Mouse (Mus musculus): Measurements from ENCODE around the gene Arid1a. TPM values are rescaled to one million over a fixed set of nuclear protein-coding genes. Genes with fewer than 3 reads are reported as not detected.

Gene Arid1a
- total and polyA plus RNA-seq, 3 experiments = 22.2 to 224 (median 205) TPM

DNA sequence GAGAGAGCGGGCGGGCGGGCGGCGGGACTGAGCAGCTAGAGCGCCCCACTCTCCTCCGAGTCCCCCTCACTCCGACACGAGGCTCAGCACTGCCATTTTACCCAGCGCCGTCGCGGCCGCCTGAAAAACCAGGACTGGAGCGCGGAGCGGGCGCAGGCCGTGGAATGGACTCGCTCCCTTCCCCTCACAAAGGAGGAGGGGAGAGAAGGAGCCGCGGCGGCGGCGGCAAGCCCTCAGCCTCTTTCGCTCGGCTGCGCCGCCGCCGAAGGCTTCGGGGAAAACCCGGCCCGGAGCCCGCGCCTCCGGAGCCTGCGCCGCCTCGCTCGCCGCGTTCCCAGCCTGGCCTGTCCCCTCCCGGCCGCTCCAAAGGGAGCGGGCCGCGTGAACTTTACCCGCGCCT lies 2.3 kb downstream of the Arid1a start:
- no peaks in the 10 kb centered on the region for H3K9me3 ChIP-seq (replicated peaks)
- no peak for TF ChIP-seq GATA2 (IDR thresholded peaks at IDR 0.05; ENCODE audit: borderline replicate concordance, low read depth, low read length)
- TF ChIP-seq GATA1 (IDR thresholded peaks at IDR 0.05; ENCODE audit: borderline replicate concordance, low read length) = no peak
- TF ChIP-seq POLR2AphosphoS5 (IDR thresholded peaks at IDR 0.05; ENCODE audit: insufficient replicate concordance, low read depth, low read length) = no peak
- TF ChIP-seq CTCF (IDR thresholded peaks at IDR 0.05; ENCODE audit: low read depth, low read length) = no peak
- TF ChIP-seq TAL1 (conservative IDR thresholded peaks at IDR 0.05; ENCODE audit: low read depth, low read length) = no peak
- peaks cover 45% of the 10 kb centered on the region for H3K4me1 ChIP-seq (ENCODE audit: insufficient read depth, low read depth, low read length)
- DNase-seq (ENCODE audit: low spot score) = peak; percentile 84
- 0 out of 2 replicates have a peak, but pooled peaks have one; percentile 24 for ATAC-seq (ENCODE audit: extremely low read depth, insufficient number of reproducible peaks, low FRiP score, poor library complexity, severe bottlenecking)
- H3K4me3 ChIP-seq (ENCODE audit: low read depth, low read length) = peak overlapping the region; percentile 80
- no peaks in the 10 kb centered on the region for H3K27me3 ChIP-seq (ENCODE audit: insufficient read depth, low read length)
- peaks cover 20% of the 10 kb centered on the region for H3K36me3 ChIP-seq (replicated peaks)

DNA sequence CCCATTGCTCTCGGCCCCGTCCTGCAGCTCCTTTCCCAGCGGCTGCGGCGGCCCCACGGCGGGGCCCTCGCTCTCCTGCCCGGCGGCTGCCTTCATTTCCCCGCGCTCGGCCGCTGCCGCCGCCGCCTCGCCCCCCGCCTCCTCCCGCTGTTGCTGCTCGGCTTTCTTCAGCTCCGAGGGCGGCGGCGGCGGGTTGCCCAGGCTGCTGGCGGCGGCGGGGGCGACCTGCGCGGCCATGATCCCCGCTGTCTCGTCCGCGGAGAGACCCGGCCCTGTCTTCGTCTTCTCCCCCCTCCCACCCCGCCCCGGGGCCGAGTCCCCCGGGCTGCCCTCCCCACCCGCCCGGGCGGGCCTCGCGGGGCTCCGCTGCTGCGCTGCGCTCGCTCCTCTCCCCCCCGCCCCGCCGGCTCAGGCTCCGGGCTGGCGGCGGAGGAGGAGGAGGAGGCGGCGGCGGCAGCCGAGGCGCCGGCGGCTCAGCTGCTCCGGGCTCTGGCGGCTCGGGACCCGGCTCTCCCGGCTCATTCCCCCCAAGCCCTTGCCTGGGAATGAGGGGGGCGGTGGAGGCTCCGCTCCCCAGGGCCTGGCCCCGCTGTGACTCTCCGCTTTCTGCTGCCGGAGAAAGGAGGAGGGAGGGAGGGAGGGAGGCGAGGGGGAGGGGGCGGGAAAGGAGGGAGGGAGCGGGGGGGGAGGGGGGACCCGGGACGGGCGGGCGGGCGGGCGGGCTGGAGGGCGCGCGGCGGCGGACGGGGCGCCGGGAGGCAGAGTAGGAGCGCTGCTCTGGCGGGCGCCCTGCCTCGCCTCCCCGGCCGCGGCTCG lies 3.0 kb downstream of the Arid1a start:
- H3K9me3 ChIP-seq (replicated peaks) = no peaks in the 10 kb centered on the region
- peaks cover 45% of the 10 kb centered on the region for H3K4me1 ChIP-seq (ENCODE audit: insufficient read depth, low read depth, low read length)
- peaks cover 27% of the 10 kb centered on the region for H3K36me3 ChIP-seq (replicated peaks)
- H3K27me3 ChIP-seq (ENCODE audit: insufficient read depth, low read length) = no peaks in the 10 kb centered on the region
- peak overlapping the region; percentile 80 for H3K4me3 ChIP-seq (ENCODE audit: low read depth, low read length)
- peak; percentile 53 for DNase-seq (ENCODE audit: low spot score)
- TF ChIP-seq GATA1 (IDR thresholded peaks at IDR 0.05; ENCODE audit: borderline replicate concordance, low read length) (no peak), CTCF (IDR thresholded peaks at IDR 0.05; ENCODE audit: low read depth, low read length) (no peak), TAL1 (conservative IDR thresholded peaks at IDR 0.05; ENCODE audit: low read depth, low read length) (no peak), GATA2 (IDR thresholded peaks at IDR 0.05; ENCODE audit: borderline replicate concordance, low read depth, low read length) (no peak), POLR2AphosphoS5 (IDR thresholded peaks at IDR 0.05; ENCODE audit: insufficient replicate concordance, low read depth, low read length) (no peak)
- ATAC-seq (ENCODE audit: extremely low read depth, insufficient number of reproducible peaks, low FRiP score, poor library complexity, severe bottlenecking) = no peak

DNA sequence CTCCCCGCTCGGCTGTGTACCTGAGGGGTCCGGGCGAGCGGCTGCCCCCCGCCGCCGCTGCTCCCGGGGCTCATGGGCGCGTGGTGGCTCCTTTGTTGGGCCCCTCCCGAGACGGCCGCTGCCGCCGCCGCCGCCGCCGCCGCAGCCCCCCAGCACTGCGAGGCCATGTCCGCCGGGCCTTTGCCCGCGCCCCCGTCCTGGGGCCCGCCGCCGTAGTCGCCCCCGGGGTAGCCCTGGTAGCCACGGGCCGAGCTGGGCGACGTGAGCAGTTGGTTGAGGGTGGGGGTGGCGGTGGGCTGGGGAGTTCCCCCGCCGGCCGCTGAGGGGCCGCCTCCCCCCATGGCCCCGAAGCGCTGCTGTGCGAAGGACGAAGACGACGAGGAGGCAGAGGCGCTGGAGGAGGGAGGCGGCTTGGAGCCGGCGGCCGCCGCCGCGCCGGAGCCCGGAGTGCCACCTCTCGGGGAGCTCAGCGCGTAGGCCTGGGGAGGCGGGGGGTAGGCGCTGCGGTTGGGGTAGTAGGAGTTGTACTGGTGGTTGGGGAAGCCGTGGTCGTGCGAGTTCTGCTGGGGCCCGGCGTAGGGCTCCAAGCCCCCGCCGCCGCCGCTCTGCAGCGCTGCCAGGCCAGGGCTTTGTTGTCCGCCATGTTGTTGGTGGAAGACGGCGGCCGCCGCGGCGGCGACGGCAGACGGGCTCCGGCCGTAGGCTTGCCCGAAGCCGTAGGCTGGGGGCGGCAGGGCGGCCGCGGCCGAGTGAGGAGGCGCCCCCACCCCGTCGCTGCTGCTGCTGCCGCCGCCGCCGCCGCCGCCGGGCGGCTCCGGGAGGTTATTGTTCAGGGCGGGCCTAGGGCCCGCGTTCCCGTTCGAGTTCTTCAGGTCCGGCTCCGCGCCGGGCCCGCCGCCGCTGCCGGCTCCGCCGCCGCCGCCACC lies 3.9 kb downstream of the Arid1a start:
- H3K4me1 ChIP-seq (ENCODE audit: insufficient read depth, low read depth, low read length) = peaks cover 52% of the 10 kb centered on the region
- TF ChIP-seq GATA1 (IDR thresholded peaks at IDR 0.05; ENCODE audit: borderline replicate concordance, low read length) = no peak
- TF ChIP-seq TAL1 (conservative IDR thresholded peaks at IDR 0.05; ENCODE audit: low read depth, low read length) = no peak
- TF ChIP-seq POLR2AphosphoS5 (IDR thresholded peaks at IDR 0.05; ENCODE audit: insufficient replicate concordance, low read depth, low read length) = no peak
- TF ChIP-seq CTCF (IDR thresholded peaks at IDR 0.05; ENCODE audit: low read depth, low read length) = no peak
- TF ChIP-seq GATA2 (IDR thresholded peaks at IDR 0.05; ENCODE audit: borderline replicate concordance, low read depth, low read length) = no peak
- H3K4me3 ChIP-seq (ENCODE audit: low read depth, low read length) = peak overlapping the region; percentile 80
- H3K27me3 ChIP-seq (ENCODE audit: insufficient read depth, low read length) = no peaks in the 10 kb centered on the region
- no peak for ATAC-seq (ENCODE audit: extremely low read depth, insufficient number of reproducible peaks, low FRiP score, poor library complexity, severe bottlenecking)
- no peaks in the 10 kb centered on the region for H3K9me3 ChIP-seq (replicated peaks)
- DNase-seq (ENCODE audit: low spot score) = peak; percentile 27
- H3K36me3 ChIP-seq (replicated peaks) = peaks cover 36% of the 10 kb centered on the region

DNA sequence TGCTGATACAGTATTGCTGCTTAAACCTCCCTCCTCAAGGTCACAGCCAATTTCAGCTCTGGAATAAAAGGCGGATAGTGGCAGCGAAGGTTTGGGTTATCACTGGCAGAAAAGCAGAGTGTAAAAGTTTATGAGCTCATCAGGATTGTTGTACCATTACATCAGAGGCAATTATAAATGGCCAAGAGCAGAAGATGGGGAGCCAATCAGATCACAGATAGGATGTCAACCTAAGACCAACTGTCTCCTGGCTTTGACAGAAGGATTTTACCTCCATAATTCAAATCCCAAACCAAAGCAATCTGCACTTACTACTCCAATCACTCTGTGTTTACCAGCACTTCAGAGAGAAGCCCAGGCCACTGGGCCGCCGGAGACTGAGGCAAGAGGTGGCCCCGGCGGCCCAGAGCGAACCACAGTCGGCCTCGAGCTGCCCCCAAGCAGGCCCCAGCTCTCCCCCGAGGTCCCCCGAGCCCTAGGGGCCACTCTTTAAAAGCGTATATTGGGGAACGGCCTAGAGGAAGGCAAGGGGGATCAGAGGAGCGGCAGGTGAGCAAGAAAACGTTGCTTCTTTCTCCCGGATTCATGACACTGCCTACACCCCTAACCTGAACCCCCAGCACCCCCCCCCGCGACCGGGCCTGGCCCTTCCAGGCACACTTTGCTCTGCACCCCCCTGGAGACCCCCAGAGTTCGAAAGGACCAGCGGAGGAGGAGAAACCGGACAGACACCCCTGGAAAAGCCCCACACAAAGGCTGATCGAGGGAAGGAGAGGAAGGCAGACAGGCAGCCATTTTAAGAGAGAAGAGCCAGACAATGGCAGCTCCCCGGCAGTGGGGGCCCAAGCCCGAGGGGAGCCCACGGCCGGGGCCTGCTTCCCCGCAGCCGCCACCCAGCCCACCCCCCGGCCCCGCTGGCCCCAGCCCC lies 4.8 kb downstream of the Arid1a start:
- DNase-seq (ENCODE audit: low spot score) = peak; percentile 80
- H3K4me1 ChIP-seq (ENCODE audit: insufficient read depth, low read depth, low read length) = peaks cover 52% of the 10 kb centered on the region
- H3K9me3 ChIP-seq (replicated peaks) = no peaks in the 10 kb centered on the region
- TF ChIP-seq POLR2AphosphoS5 (IDR thresholded peaks at IDR 0.05; ENCODE audit: insufficient replicate concordance, low read depth, low read length) = no peak
- no peak for TF ChIP-seq CTCF (IDR thresholded peaks at IDR 0.05; ENCODE audit: low read depth, low read length)
- no peak for TF ChIP-seq GATA1 (IDR thresholded peaks at IDR 0.05; ENCODE audit: borderline replicate concordance, low read length)
- TF ChIP-seq GATA2 (IDR thresholded peaks at IDR 0.05; ENCODE audit: borderline replicate concordance, low read depth, low read length) = no peak
- no peak for TF ChIP-seq TAL1 (conservative IDR thresholded peaks at IDR 0.05; ENCODE audit: low read depth, low read length)
- H3K27me3 ChIP-seq (ENCODE audit: insufficient read depth, low read length) = no peaks in the 10 kb centered on the region
- peak; percentile 48; the same call in 1 of the 2 replicates for ATAC-seq (ENCODE audit: extremely low read depth, insufficient number of reproducible peaks, low FRiP score, poor library complexity, severe bottlenecking)
- H3K4me3 ChIP-seq (ENCODE audit: low read depth, low read length) = peak overlapping the region; percentile 80
- peaks cover 43% of the 10 kb centered on the region for H3K36me3 ChIP-seq (replicated peaks)

DNA sequence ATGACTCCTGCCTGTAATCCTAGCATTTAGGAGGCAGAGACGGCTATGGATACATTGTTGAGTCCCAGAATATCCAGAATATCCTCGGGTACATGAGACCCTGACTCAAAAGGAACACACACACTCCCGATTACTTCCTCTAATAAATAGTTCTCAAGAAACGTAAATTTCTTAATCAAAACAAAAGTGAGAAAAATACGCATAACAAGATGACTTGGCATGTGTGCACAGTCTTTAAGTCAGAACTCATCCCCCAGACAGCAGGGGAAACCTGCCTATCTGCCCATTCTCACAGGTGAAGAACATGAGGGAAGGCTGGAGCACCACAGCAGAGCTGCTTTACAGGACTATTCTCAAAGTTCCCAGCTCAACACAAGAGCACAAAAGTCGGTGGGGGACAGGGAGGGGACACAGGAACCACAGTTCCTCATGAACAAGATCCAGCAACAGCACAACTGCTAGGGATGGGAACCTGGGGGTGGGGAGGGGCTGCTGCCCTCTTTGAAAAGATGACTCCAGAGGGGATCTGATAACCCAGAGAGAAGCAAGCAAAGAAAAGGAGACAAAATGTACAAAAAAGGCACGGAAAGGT lies 6.3 kb downstream of the Arid1a start:
- DNase-seq (ENCODE audit: low spot score) = no peak
- no peaks in the 10 kb centered on the region for H3K27me3 ChIP-seq (ENCODE audit: insufficient read depth, low read length)
- no peak for ATAC-seq (ENCODE audit: extremely low read depth, insufficient number of reproducible peaks, low FRiP score, poor library complexity, severe bottlenecking)
- no peaks in the 10 kb centered on the region for H3K9me3 ChIP-seq (replicated peaks)
- H3K4me1 ChIP-seq (ENCODE audit: insufficient read depth, low read depth, low read length) = peaks cover 56% of the 10 kb centered on the region
- TF ChIP-seq CTCF (IDR thresholded peaks at IDR 0.05; ENCODE audit: low read depth, low read length) (no peak), GATA2 (IDR thresholded peaks at IDR 0.05; ENCODE audit: borderline replicate concordance, low read depth, low read length) (no peak), GATA1 (IDR thresholded peaks at IDR 0.05; ENCODE audit: borderline replicate concordance, low read length) (no peak), TAL1 (conservative IDR thresholded peaks at IDR 0.05; ENCODE audit: low read depth, low read length) (no peak)
- H3K36me3 ChIP-seq (replicated peaks) = peaks cover 58% of the 10 kb centered on the region
- peak overlapping the region; percentile 80 for H3K4me3 ChIP-seq (ENCODE audit: low read depth, low read length)
